Mouse (Mus musculus) lung, adult 2 months (tissue): ENCODE results near the gene Magi1.

Experiments
- CTCF ChIP-seq: fragments of 200-500 bp; IDR thresholded peaks from 2 replicates; pipeline ENCODE4 v1.5.1; 2011; ENCODE audit warnings: mild to moderate bottlenecking, low read length, control low read depth; ENCODE audit not compliant: insufficient read depth
- POLR2A ChIP-seq: fragments of 200-500 bp; IDR thresholded peaks from 2 replicates; pipeline ENCODE4 v1.6.1; 2011; ENCODE audit warnings: low read depth, mild to moderate bottlenecking, control low read depth, low read length, borderline replicate concordance; ENCODE audit errors: extremely low read depth

DNA sequence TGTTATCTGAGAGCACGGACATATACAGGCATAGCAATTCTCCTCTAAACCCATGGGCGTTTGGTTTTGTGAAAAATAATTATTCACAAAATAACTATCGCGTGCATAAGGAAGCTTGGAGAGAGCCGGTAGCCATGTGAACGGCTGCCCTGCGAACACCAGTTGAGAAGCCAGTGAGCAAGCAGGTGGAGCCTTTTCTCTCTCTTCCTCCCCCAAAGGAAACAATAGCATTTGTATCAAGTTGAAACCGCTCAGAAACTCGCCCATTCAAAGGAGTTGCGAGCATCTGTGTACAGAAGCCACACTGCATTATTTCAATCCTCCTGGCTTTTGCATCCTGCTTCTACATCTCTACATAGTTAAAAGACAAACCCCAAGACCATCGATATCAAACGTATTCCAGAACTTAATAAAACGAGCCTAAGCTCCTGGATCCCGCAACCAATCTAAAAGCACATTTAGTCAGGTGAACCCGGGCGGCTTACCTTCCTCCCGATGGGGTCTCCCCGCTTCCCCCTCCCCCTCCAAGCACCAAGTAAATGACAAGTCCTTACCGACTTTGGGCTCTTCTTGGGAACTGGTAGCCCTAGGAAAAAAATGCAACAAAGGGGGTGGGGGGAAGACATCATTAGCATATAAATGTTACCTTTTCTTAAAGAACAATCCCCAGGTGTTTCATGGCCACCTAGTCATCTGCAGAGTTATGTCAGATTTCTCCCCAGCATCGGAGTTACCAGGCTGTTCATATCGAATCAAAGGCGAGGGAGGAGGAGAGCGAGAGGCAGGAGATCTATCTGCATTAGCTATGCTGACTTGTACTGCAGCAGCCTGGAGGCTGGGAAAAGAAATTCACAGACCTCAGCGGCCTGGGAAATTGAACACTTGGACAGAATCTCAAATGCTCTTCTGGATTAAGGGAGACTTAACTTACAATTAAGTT, 566.8 kb downstream of the Magi1 start:
- TF ChIP-seq POLR2A: no peak
- no peak for TF ChIP-seq CTCF
